Mouse (Mus musculus): ENCODE measurements around the gene Gm15448. TPM values are rescaled to one million over a fixed set of nuclear protein-coding genes. Genes with fewer than 3 reads are reported as not detected.
"Not testable (repeated sequence)": the region's sequence is repeated elsewhere in the genome, so short reads cannot be mapped to it uniquely, and the experiment has no call there.

Gm15448 gene
- under 1 TPM in 1 of 2 experiments, not detected in 1; 0.10 TPM for total RNA-seq (2021)
- long read RNA-seq, experiment 1 = 0 reads
- long read RNA-seq, experiment 2 = 0 reads

DNA sequence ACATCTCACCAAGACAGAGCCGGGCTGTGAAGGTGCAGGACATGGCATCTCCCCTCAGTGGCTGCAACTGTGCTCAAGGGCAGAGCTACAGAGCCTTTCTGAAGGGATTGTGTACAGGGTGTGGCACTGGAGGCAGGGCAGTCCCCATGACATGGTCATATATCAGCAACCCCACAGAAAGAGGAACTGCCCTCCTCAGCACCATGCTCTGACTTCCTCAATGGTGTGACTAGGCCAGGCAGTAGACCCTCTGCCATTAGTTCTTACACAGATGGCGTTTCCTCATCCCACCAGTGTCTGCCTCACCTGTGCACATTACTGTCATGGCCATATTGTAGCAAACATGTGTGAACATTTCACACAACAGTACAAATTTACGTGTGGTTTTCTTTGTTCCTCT lies at the start of gene Gm15448:
Gm15448 (minus strand) TSS at position 89 of the 400 bp plus-strand sequence.
- DNase-seq; intact Hi-C loops (cut with DNase I; ENCODE audit: low total_unique reads): not testable (repeated sequence)

DNA sequence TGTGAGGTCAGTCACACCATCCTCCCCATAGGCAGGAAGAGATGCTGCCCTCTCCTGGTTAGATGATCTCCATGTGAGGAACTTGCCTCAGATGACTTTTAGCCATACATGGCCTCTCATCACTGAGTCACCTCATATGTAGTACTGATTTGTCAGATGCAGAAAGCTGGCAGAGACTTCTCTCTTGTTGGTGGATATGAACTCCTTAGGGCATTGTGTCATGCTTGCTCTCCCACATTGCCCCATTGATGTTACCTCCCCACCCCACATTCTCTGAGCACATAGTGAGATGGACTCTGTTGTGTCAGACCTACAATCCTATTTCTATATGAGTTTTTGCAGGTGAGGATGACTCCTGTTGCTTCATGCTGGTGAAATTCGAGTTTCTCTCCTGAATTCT lies 49.5 kb upstream of the Gm15448 start:
- DNase-seq; intact Hi-C loops (cut with DNase I; ENCODE audit: low total_unique reads): not testable (repeated sequence)

DNA sequence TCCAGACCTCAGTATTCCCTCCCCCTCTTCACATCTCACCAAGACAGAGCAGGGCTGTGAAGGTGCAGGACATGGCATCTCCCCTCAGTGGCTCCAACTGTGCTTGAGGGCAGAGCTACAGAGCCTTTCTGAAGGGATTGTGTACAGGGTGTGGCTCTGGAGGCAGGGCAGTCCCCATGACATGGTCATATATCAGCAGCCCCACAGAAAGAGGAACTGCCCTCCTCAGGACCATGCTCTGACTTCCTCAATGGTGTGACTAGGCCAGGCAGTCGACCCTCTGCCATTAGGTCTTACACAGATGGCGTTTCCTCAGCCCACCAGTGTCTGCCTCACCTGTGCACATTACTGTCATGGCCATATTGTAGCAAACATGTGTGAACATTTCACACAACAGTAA lies 19.5 kb upstream of the Gm15448 start, which contains the start of gene Pira2:
Pira2 (minus strand) TSS at position 101 of the 400 bp plus-strand sequence.
- intact Hi-C loops (cut with DNase I; ENCODE audit: low total_unique reads); DNase-seq: not testable (repeated sequence)

DNA sequence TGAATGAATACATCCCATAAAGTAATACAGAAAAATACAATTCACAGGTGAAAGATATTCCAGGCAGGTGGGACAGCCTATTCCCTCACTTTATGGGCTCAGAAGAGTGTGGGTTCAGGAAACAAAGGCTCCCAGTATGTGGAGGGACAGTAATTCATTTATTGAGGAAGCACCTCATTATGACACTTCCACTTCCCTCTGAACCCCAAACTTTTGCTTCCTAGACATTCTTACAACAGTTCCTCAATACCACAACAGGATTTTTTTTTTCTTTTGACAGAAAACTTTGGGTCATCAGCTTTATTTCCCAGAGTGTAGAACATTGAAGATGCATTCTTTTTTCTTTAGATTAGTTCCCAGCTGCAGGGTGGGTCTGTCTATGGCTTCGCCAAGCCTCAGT lies 12.4 kb upstream of the Gm15448 start:
- intact Hi-C loops (cut with DNase I; ENCODE audit: low total_unique reads); DNase-seq: not testable (repeated sequence)

DNA sequence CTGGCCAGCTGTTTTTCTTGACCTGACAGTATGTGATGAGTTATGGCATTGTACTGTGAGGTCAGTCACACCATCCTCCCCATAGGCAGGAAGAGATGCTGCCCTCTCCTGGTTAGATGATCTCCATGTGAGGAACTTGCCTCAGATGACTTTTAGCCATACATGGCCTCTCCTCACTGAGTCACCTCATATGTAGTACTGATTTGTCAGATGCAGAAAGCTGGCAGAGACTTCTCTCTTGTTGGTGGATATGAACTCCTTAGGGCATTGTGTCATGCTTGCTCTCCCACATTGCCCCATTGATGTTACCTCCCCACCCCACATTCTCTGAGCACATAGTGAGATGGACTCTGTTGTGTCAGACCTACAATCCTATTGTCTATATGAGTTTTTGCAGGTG lies 5.1 kb upstream of the Gm15448 start:
- DNase-seq; intact Hi-C loops (cut with DNase I; ENCODE audit: low total_unique reads): not testable (repeated sequence)

DNA sequence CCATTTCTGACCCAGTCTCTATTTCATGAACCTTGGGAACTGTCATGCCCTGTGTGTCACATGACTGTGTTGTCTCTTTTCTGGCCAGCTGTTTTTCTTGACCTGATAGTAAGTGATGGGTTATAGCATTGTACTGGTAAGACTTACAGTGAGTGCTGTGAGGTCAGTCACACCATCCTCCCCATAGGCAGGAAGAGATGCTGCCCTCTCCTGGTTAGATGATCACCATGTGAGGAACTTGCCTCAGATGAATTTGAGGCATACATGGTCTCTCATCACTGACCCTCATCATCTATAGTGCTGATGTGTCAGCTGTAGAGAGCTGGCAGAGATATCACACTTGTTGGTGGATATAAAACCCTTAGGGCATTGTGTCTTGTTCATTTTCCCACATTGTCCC lies 13.6 kb downstream of the Gm15448 start:
- DNase-seq; intact Hi-C loops (cut with DNase I; ENCODE audit: low total_unique reads): not testable (repeated sequence)

DNA sequence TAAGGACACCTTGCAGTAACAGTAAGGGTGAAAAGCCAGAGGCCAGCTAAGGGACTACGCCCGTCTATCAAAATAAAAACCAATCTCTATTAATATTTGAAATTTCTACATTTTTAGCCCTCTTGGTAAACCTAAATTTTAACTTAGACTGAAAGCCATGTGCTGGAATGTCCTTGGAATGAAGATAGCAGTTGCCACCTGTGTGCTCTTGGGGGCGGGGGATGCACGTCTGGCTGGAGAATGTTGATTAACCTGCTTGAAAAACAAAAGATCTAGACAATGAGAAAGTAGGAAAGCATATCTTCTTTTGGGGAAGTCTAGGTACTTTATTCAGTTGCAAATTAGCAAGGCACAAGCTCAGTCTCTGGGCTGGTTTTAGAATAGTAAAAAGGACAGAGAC lies 22.6 kb downstream of the Gm15448 start:
- DNase-seq; intact Hi-C loops (cut with DNase I; ENCODE audit: low total_unique reads): not testable (repeated sequence)

DNA sequence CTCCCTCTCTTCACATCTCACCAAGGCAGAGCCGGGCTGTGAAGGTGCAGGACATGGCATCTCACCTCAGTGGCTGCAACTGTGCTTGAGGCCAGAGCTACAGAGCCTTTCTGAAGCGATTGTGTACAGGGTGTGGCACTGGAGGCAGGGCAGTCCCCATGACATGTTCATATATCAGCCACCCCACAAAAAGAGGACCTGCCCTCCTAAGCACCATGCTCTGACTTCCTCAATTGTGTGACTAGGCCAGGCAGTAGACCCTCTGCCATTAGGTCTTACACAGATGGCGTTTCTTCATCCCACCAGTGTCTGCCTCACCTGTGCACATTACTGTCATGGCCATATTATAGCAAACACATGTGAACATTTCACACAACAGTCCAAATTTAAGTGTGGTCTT lies 25.5 kb downstream of the Gm15448 start:
- intact Hi-C loops (cut with DNase I; ENCODE audit: low total_unique reads); DNase-seq: not testable (repeated sequence)

DNA sequence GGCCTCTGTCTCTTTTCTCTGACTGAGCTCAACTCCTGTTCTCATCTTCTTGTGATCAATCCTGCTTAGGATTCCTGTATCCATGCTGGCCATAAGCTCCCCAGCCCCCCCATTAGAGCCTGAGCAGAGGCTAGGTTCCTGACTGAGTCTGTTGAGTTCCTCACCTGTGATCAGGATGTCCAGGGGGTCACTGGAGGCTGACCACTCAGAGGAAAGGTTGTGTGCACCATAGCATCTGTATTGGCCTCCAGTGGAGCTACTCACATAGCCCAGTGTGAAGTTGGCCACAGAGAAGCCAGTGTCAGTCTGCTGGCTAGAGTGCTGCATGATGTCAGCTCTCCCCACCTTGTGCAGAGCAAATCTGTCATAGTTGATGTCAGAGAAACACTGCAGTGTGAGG lies 29.2 kb downstream of the Gm15448 start:
- intact Hi-C loops (cut with DNase I; ENCODE audit: low total_unique reads); DNase-seq: not testable (repeated sequence)

Other genes with a start within 250 kb of the Gm15448 start
- under 1 TPM in 1 of 2 experiments, not detected in 1; 0.13 TPM for gene Oscar, start 209.5 kb downstream of the Gm15448 start, total RNA-seq (2021)
- gene Ndufa3, start 208.3 kb downstream of the Gm15448 start, total RNA-seq (2021) = 100 to 1,000 TPM; 731 to 849 TPM
- 10 to 100 TPM; 11.5 to 14.6 TPM for gene Tfpt, start 195.8 kb downstream of the Gm15448 start, total RNA-seq (2021)
- 10 to 100 TPM; 24.7 to 27.4 TPM for gene Prpf31, start 195.7 kb downstream of the Gm15448 start, total RNA-seq (2021)
- gene Cnot3, start 180.4 kb downstream of the Gm15448 start, total RNA-seq (2021) = 10 to 100 TPM; 18.0 to 22.3 TPM
- 1 to 10 TPM; 4.8 to 5.6 TPM for gene Leng1, start 159.8 kb downstream of the Gm15448 start, total RNA-seq (2021)
- gene Tmc4, start 148.1 kb downstream of the Gm15448 start, total RNA-seq (2021) = under 1 TPM; 0.64 to 0.84 TPM
- 10 to 100 TPM; 37.3 to 40.6 TPM for gene Tsen34, start 132.8 kb downstream of the Gm15448 start, total RNA-seq (2021)
- gene Mboat7, start 132.2 kb downstream of the Gm15448 start, total RNA-seq (2021) = 10 to 100 TPM; 10.6 to 12.8 TPM
- gene Rps9, start 121.7 kb downstream of the Gm15448 start, total RNA-seq (2021) = 100 to 1,000 TPM; 561 to 608 TPM
- gene Pirb, start 105.3 kb downstream of the Gm15448 start, total RNA-seq (2021) = 1 to 10 TPM; 1.0 to 1.3 TPM
- gene Pira2, start 19.4 kb upstream of the Gm15448 start, total RNA-seq (2021) = under 1 TPM; 0.16 to 0.18 TPM
- under 1 TPM in 1 of 2 experiments, not detected in 1; 0.12 TPM for gene Gm14548, start 72.4 kb upstream of the Gm15448 start, total RNA-seq (2021)
- gene Lilra6, start 89.8 kb upstream of the Gm15448 start, total RNA-seq (2021) = not detected
- gene Lair1, start 237.5 kb upstream of the Gm15448 start, total RNA-seq (2021) = under 1 TPM; 0.24 to 0.37 TPM

All from gastrocnemius, postnatal 14 days (tissue).